Comparison of ENCODE assay signal across 8 mouse cellular contexts in genomic region chr17:4996814-4997549, GRCm38 (mm10). TPM values are rescaled to one million over a fixed set of nuclear protein-coding genes. Genes with fewer than 3 reads are reported as not detected.
DNase-seq lines count a peak whose midpoint lies in the region; ATAC-seq and TF ChIP-seq lines count a peak whose summit lies in the region.

No protein-coding gene starts in this region.

- ATAC-seq in limb, embryonic 14.5 days (ENCODE audit: low FRiP score, low read depth), result no peak
- no peak for ATAC-seq in midbrain, postnatal 0 days (ENCODE audit: low FRiP score)

- no peaks in the 10 kb centered on the region for H3K36me3 ChIP-seq in E14TG2a.4 (ENCODE audit: insufficient read depth, low read length)
- H3K36me3 ChIP-seq in limb, embryonic 14.5 days (ENCODE audit: control insufficient read depth, insufficient read depth, low read length), result no peaks in the 10 kb centered on the region
- H3K36me3 ChIP-seq in midbrain, postnatal 0 days (ENCODE audit: insufficient read depth, low read length), result no peaks in the 10 kb centered on the region

- TF ChIP-seq CTCF in gastrocnemius, adult 2 months (IDR thresholded peaks at IDR 0.05), result no peak
- no peak for TF ChIP-seq CTCF in E14TG2a.4 (conservative IDR thresholded peaks at IDR 0.05; ENCODE audit: low read length)
- no peak for TF ChIP-seq CTCF in midbrain, postnatal 0 days (IDR thresholded peaks at IDR 0.05)

- WGBS in limb, embryonic 14.5 days, result under 1% methylated on average over 20 of the region's 20 CpGs
- WGBS in midbrain, postnatal 0 days, result under 1% methylated on average over 20 of the region's 20 CpGs

- intact Hi-C loops in gastrocnemius, adult 2 months (cut with DNase I), result loop anchor here (2.0 to 10.0 kb wide), 2 partner anchors 192 to 382 kb away; no protein-coding TSS in a partner anchor
- intact Hi-C loops in heart, postnatal 10 days (cut with DNase I), result loop anchor here (5.0 kb wide), 3 partner anchors 140 to 210 kb away; no protein-coding TSS in a partner anchor
- intact Hi-C loops in gastrocnemius, postnatal 14 days (cut with DNase I; ENCODE audit: low total_unique reads), result no loop called here

- peaks cover 33% of the 10 kb centered on the region for H3K4me1 ChIP-seq in E14TG2a.4 (replicated peaks; ENCODE audit: low read depth, low read length)
- H3K4me1 ChIP-seq in limb, embryonic 14.5 days (ENCODE audit: control insufficient read depth, insufficient read depth, low read length), result peaks cover 26% of the 10 kb centered on the region
- H3K4me1 ChIP-seq in midbrain, postnatal 0 days (ENCODE audit: insufficient read depth, low read length), result 0 out of 2 replicates have a peak, but pooled peaks cover 3% of the 10 kb centered on the region

- H3K9ac ChIP-seq in limb, embryonic 14.5 days (ENCODE audit: low read depth, low read length, severe bottlenecking), result peak overlapping the region; percentile 100
- peak overlapping the region; percentile 99 for H3K9ac ChIP-seq in midbrain, postnatal 0 days (replicated peaks; ENCODE audit: low read length, poor library complexity, severe bottlenecking)

- peak overlapping the region; percentile 99 for H3K27ac ChIP-seq in gastrocnemius, adult 2 months
- peak overlapping the region; percentile 98 for H3K27ac ChIP-seq in limb, embryonic 14.5 days (replicated peaks; ENCODE audit: low read depth, low read length)
- peak overlapping the region; percentile 100 for H3K27ac ChIP-seq in midbrain, postnatal 0 days (ENCODE audit: low read depth, low read length)

- peak; percentile 25; the same call in 1 of the 2 replicates for TF ChIP-seq POLR2A in limb, embryonic 14.5 days (IDR thresholded peaks at IDR 0.05; ENCODE audit: borderline replicate concordance, extremely low read depth, insufficient read depth, insufficient read length)

- H3K4me3 ChIP-seq in gastrocnemius, adult 2 months, result peak overlapping the region; percentile 94
- peak overlapping the region; percentile 85 for H3K4me3 ChIP-seq in E14TG2a.4 (replicated peaks; ENCODE audit: low read length)
- H3K4me3 ChIP-seq in limb, embryonic 14.5 days (replicated peaks; ENCODE audit: low read length), result peak overlapping the region; percentile 93
- peak overlapping the region; percentile 95 for H3K4me3 ChIP-seq in midbrain, postnatal 0 days (ENCODE audit: low read depth, low read length)

- H3K27me3 ChIP-seq in E14TG2a.4 (ENCODE audit: insufficient read depth, low read length), result no peaks in the 10 kb centered on the region
- H3K27me3 ChIP-seq in limb, embryonic 14.5 days (ENCODE audit: control insufficient read depth, insufficient read depth, low read length), result no peaks in the 10 kb centered on the region
- no peaks in the 10 kb centered on the region for H3K27me3 ChIP-seq in midbrain, postnatal 0 days (ENCODE audit: insufficient read depth, low read length)

- H3K4me2 ChIP-seq in limb, embryonic 14.5 days (replicated peaks; ENCODE audit: low read depth, low read length, severe bottlenecking), result peak overlapping the region; percentile 71
- peak overlapping the region; percentile 76 for H3K4me2 ChIP-seq in midbrain, postnatal 0 days (ENCODE audit: low read depth, low read length, poor library complexity, severe bottlenecking)

- no peaks in the 10 kb centered on the region for H3K9me3 ChIP-seq in E14TG2a.4 (ENCODE audit: low read length)
- H3K9me3 ChIP-seq in limb, embryonic 14.5 days (ENCODE audit: control insufficient read depth, low read length), result no peaks in the 10 kb centered on the region
- no peaks in the 10 kb centered on the region for H3K9me3 ChIP-seq in midbrain, postnatal 0 days (ENCODE audit: low read length)

- peak; percentile 34 for DNase-seq in gastrocnemius, adult 2 months
- no peak for DNase-seq in gastrocnemius, postnatal 25 days
- DNase-seq in embryo, embryonic 10.5 days (ENCODE audit: low spot score), result peak; percentile 82
- DNase-seq in heart, postnatal 10 days, result peak; percentile 43 to 53
- peak; percentile 72 for DNase-seq in limb, embryonic 14.5 days (ENCODE audit: low spot score)
- peak; percentile 85 for DNase-seq in midbrain, postnatal 0 days (ENCODE audit: low spot score)
- DNase-seq in gastrocnemius, postnatal 14 days, result no peak

RNA-seq across cellular contexts. Expression of gene Arid1b, which starts 2.9 kb away (rescaled TPM):
- total RNA-seq in gastrocnemius, adult 2 months (2021), result 10 to 100 TPM; 35.1 to 35.6 TPM
- total RNA-seq in gastrocnemius, postnatal 25 days (2021), result 10 to 100 TPM; 29.2 to 29.7 TPM
- 10 to 100 TPM; 38.9 to 41.4 TPM for total RNA-seq in heart, postnatal 10 days (2021)
- polyA plus RNA-seq in limb, embryonic 14.5 days (2012; rRNA removed), result 20.5 and 26.1 TPM in 2 replicates
- 14.7 and 16.4 TPM in 2 replicates for polyA plus RNA-seq in limb, embryonic 14.5 days (2014; fragmentation: Nextera tagmentation; extraction: Ambion mirVana)
- 62.0 and 73.3 TPM in 2 replicates for total RNA-seq in midbrain, postnatal 0 days (2014; rRNA removed)
- 10.1 and 11.9 TPM in 2 replicates for polyA plus RNA-seq in midbrain, postnatal 0 days (2015; fragmentation: Nextera tagmentation; extraction: Ambion mirVana)
- total RNA-seq in gastrocnemius, postnatal 14 days (2021), result 10 to 100 TPM; 30.0 to 31.4 TPM

Comparison
In these comparisons a context has a peak if more than half of its experiments do, and no peak if none do; other contexts are left out.
1. DNase-seq: peak in gastrocnemius, adult 2 months (single experiment), embryo, embryonic 10.5 days (single experiment), heart, postnatal 10 days (2 of 2), limb, embryonic 14.5 days (single experiment) and midbrain, postnatal 0 days (single experiment); none in gastrocnemius, postnatal 25 days (single experiment) and gastrocnemius, postnatal 14 days (single experiment).
2. Peak in every context shown above with its lines, with median percentiles within 50 percentile points of each other: H3K27ac ChIP-seq and H3K4me3 ChIP-seq.